8 mouse cellular contexts compared by ENCODE assay signal in the genomic region with DNA sequence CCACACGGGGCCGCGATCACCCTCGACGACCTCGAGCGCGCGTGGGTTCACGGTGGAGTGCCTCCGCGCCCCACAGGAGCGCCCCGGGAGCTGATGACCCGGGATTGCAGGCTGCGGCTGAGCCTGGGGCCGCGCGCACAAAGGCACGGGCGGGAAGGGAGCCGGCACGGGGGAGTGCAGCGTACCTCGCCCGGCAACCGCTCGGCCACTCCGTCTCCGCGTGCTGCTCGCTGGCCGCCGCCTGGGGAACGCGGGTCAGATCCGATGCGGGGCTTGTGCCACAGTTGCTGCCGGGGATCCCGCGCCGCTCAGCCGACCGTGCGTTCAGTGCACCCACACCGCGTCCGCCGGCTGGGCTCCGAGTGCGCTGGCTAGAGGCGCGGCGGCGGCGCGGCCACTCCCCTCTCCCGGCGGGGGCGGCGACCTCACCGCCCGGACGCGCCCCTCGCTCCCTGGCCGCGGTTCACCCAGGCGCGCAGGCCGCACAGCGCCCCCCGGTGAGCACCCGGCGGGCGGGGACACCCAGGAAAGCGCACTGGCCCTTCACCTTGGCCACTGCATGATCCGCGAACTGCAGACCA. TPM values are rescaled to one million over a fixed set of nuclear protein-coding genes. Genes with fewer than 3 reads are reported as not detected.
DNase-seq lines count a peak whose midpoint lies in the region; ATAC-seq lines count a peak whose summit lies in the region.

A gene (minus strand): TSS at position 496 of the 581 bp plus-strand sequence.

- H3K27ac ChIP-seq in forebrain, embryonic 11.5 days (ENCODE audit: low read depth, low read length) = peak within 1 kb of the TSS; percentile 94
- peak within 1 kb of the TSS; percentile 86 for H3K27ac ChIP-seq in lung, embryonic 16.5 days (ENCODE audit: low read length)

- peak within 1 kb of the TSS; percentile 68 for H3K4me2 ChIP-seq in forebrain, embryonic 11.5 days (ENCODE audit: low read depth, low read length, severe bottlenecking)
- H3K4me2 ChIP-seq in lung, embryonic 16.5 days (ENCODE audit: low read depth, low read length) = peak within 1 kb of the TSS; percentile 60

- peak within 1 kb of the TSS; percentile 99 for H3K9ac ChIP-seq in forebrain, embryonic 11.5 days (ENCODE audit: low read length)
- peak within 1 kb of the TSS; percentile 92 for H3K9ac ChIP-seq in lung, embryonic 16.5 days (ENCODE audit: low read length)

- no peaks in the 10 kb centered on the region for H3K27me3 ChIP-seq in forebrain, embryonic 11.5 days (ENCODE audit: control insufficient read depth, insufficient read depth, low read length)
- H3K27me3 ChIP-seq in lung, embryonic 16.5 days (ENCODE audit: control insufficient read depth, insufficient read depth, low read depth, low read length) = no peaks in the 10 kb centered on the region

- peak; percentile 6 to 16 for DNase-seq in CD8-positive naive resting alpha-beta T cell, adult 2 months (ENCODE audit: low read depth in 2 of 2, low spot score in 2 of 2)
- DNase-seq in adrenal gland, adult 2 months = peak; percentile 91
- DNase-seq in forebrain, embryonic 11.5 days (ENCODE audit: low spot score) = peak; percentile 86
- DNase-seq in heart, postnatal 10 days = peak; percentile 78 to 80
- DNase-seq in kidney, postnatal 36 days = peak; percentile 62 to 82
- peak; percentile 58 for DNase-seq in ovary, postnatal 14 days (ENCODE audit: low spot score)
- DNase-seq in urinary bladder, adult 2 months (ENCODE audit: low spot score) = peak; percentile 72

- no peaks in the 10 kb centered on the region for H3K36me3 ChIP-seq in forebrain, embryonic 11.5 days (ENCODE audit: control insufficient read depth, insufficient read depth, low read length)
- no peaks in the 10 kb centered on the region for H3K36me3 ChIP-seq in lung, embryonic 16.5 days (ENCODE audit: control insufficient read depth, insufficient read depth, low read length)

- WGBS in forebrain, embryonic 11.5 days = under 1% methylated on average over 76 of the region's 79 CpGs
- under 1% methylated on average over 45 of the region's 79 CpGs for WGBS in lung, embryonic 16.5 days

- ATAC-seq in forebrain, embryonic 11.5 days (replicated peaks; ENCODE audit: low FRiP score) = peak; percentile 77
- peak; percentile 88 for ATAC-seq in lung, embryonic 16.5 days (ENCODE audit: low read depth)

- H3K9me3 ChIP-seq in forebrain, embryonic 11.5 days (ENCODE audit: control insufficient read depth, low read length) = no peaks in the 10 kb centered on the region
- H3K9me3 ChIP-seq in lung, embryonic 16.5 days (ENCODE audit: control insufficient read depth, low read length) = no peaks in the 10 kb centered on the region

- peaks cover 12% of the 10 kb centered on the region; the same call in 1 of the 2 replicates for H3K4me1 ChIP-seq in forebrain, embryonic 11.5 days (replicated peaks; ENCODE audit: control insufficient read depth, insufficient read depth, low read length)
- peaks cover 33% of the 10 kb centered on the region for H3K4me1 ChIP-seq in lung, embryonic 16.5 days (replicated peaks; ENCODE audit: control insufficient read depth, insufficient read depth, low read length)

- intact Hi-C loops in heart, postnatal 10 days (cut with DNase I) = loop anchor here (2.0 to 5.0 kb wide), 3 partner anchors 21 to 135 kb away; no protein-coding TSS in a partner anchor

- H3K4me3 ChIP-seq in forebrain, embryonic 11.5 days (ENCODE audit: low read depth, low read length) = peak within 1 kb of the TSS; percentile 82
- H3K4me3 ChIP-seq in lung, embryonic 16.5 days (ENCODE audit: low read length) = peak within 1 kb of the TSS; percentile 78

RNA-seq across cellular contexts. Expression of the gene that starts here (rescaled TPM):
- 10 to 100 TPM; 43.8 to 50.4 TPM for total RNA-seq in adrenal gland, adult 2 months (2021)
- polyA plus RNA-seq in adrenal gland, adult 2 months (2012; rRNA removed) = 7.9 and 11.3 TPM in 2 replicates
- polyA plus RNA-seq in forebrain, embryonic 11.5 days (2014; fragmentation: Nextera tagmentation; extraction: Ambion mirVana) = 109 and 117 TPM in 2 replicates
- 10 to 100 TPM; 62.5 to 74.8 TPM for total RNA-seq in heart, postnatal 10 days (2021)
- 80.4 and 83.0 TPM in 2 replicates for polyA plus RNA-seq in lung, embryonic 16.5 days (2015; fragmentation: Nextera tagmentation; extraction: Ambion mirVana)
- polyA plus RNA-seq in urinary bladder, adult 2 months (2012; rRNA removed) = 28.2 and 28.9 TPM in 2 replicates

Comparison
In these comparisons a context has a peak if more than half of its experiments do, and no peak if none do; other contexts are left out.
1. Peak in every context shown above with its lines: DNase-seq, ATAC-seq, H3K4me3 ChIP-seq and H3K27ac ChIP-seq.
2. DNase-seq: peak in every context shown above with its lines; median percentile 91 in adrenal gland, adult 2 months; 86 in forebrain, embryonic 11.5 days; 79 in heart, postnatal 10 days; 72 in kidney, postnatal 36 days; 72 in urinary bladder, adult 2 months; 58 in ovary, postnatal 14 days; 11 in CD8-positive naive resting alpha-beta T cell, adult 2 months.